Mouse (Mus musculus) kidney, adult 8-10 months (tissue): ENCODE data around the gene Hmbs.

Experiments
- DNase-seq, 2 experiments: peaks; one replicate each; pipeline ENCODE4 v3.0.0; 2022

Gene Hmbs

GRCm38 (mm10) chr9:44287003-44287400 is 57.0 kb downstream of the Hmbs start:
- DNase-seq: no peak
